Mouse (Mus musculus) thymus, adult 2 months (tissue): ENCODE data around the gene Zfp276.

Experiments used
- CTCF ChIP-seq: fragments of 200-500 bp; IDR thresholded peaks from 2 replicates; pipeline ENCODE4 v1.5.1; 2012; ENCODE audit warnings: mild to moderate bottlenecking, control low read depth, low read length, moderate library complexity, borderline replicate concordance; ENCODE audit not compliant: control insufficient read depth, poor library complexity, insufficient read depth; ENCODE audit errors: extremely low read depth
- POLR2A ChIP-seq: fragments of 200-500 bp; IDR thresholded peaks from 2 replicates; pipeline ENCODE4 v1.6.1; 2012; ENCODE audit warnings: mild to moderate bottlenecking, low read length, control low read depth, moderate library complexity; ENCODE audit not compliant: control insufficient read depth, poor library complexity, insufficient read depth; ENCODE audit errors: extremely low read depth

DNA sequence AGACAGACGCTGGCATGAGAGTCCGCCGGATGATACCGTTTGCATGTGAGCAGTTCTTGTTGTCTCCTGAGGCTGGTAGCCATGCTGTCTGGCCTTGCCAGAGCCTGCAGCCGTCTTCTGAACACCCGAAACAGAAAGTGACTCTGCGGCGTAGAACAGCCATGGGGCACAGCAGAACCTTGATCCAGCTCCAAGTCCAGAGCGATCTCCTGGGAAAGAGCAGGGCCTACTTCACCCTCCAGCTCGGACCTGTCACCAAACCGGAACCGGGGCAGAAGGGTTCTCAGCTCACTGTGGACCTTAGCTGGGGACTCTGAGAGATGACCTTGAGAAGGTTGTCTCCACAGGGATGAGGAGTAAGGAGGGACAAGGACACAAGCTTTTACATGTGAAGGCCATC lies 21.1 kb downstream of the Zfp276 start:
- TF ChIP-seq CTCF (no peak), POLR2A (no peak)
